Mouse (Mus musculus): Measurements from ENCODE around the gene Mitf. TPM values are rescaled to one million over a fixed set of nuclear protein-coding genes. Genes with fewer than 3 reads are reported as not detected.

Gene Mitf
- polyA plus RNA-seq, 1 experiment from 2014 or later, result 1.1 TPM

DNA sequence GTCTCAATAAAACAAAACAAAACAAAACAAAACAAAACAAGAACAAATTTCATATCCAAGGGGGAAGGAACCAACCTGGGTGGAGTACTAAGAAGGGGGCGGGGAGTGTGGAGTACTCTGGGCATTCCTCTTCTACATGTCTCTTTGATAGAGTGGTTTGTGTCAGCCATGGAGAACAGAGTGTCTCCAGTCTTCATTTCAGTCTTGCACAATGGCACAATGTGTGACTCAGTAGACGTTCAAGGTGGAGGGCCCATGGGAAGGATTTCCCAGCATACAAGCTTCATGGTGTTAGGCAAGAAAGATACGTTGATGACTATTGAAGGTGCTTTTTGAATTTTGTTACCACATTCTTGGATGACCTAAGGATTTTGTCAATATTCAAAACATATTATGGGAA lies 117.4 kb downstream of the Mitf start:
- Histone ChIP-seq H3K9ac (no peak overlapping the region), H3K4me2 (no peak overlapping the region), H3K36me3 (no peaks in the 10 kb centered on the region), H3K4me3 (no peak overlapping the region), H3K27me3 (no peaks in the 10 kb centered on the region), H3K4me1 (replicated peaks) (no peaks in the 10 kb centered on the region), H3K9me3 (no peaks in the 10 kb centered on the region), H3K27ac (replicated peaks) (no peak overlapping the region)
- 90% methylated on average over 3 of the region's 3 CpGs for WGBS
- no peak for ATAC-seq (ENCODE audit: low read depth)

- no peak overlapping the region for H3K27ac ChIP-seq (replicated peaks)
- no peak overlapping the region for H3K9ac ChIP-seq
- H3K27me3 ChIP-seq, result no peaks in the 10 kb centered on the region
- H3K4me3 ChIP-seq, result no peak overlapping the region
- no peaks in the 10 kb centered on the region for H3K4me1 ChIP-seq (replicated peaks)
- 82% methylated on average over 3 of the region's 3 CpGs for WGBS
- H3K9me3 ChIP-seq, result no peaks in the 10 kb centered on the region
- ATAC-seq (ENCODE audit: low read depth), result no peak
- H3K4me2 ChIP-seq, result no peak overlapping the region
- no peaks in the 10 kb centered on the region for H3K36me3 ChIP-seq
Observed at GRCm38 (mm10) chr6:97929051-97929450, 122.2 kb downstream of the Mitf start.

DNA sequence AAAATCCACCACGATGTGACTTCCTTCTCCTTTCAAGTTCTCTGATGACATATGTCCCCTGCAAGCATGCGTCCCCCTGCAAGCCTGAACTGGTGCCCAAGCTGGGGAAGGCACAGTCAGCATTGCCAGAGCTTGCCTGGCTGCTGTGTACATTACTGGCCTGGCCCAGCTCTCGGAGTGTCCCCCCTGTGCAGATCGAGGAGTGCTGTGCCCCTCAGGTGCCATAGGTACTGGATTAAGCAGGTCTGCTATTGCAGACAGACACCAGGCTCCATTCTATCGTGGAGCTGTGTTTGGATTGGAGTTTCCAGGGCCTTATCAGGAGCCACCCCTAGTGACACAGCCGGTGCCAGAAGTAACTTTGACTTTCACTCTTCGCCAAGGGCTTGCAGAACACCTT lies 122.6 kb downstream of the Mitf start:
- Histone ChIP-seq H3K36me3 (no peaks in the 10 kb centered on the region), H3K27me3 (no peaks in the 10 kb centered on the region)

GRCm38 (mm10) chr6:97937139-97937538 lies 130.3 kb downstream of the Mitf start:
- Histone ChIP-seq H3K9ac (no peak overlapping the region), H3K36me3 (no peaks in the 10 kb centered on the region), H3K4me1 (replicated peaks) (peaks cover 13% of the 10 kb centered on the region), H3K4me3 (no peak overlapping the region), H3K27ac (replicated peaks) (no peak overlapping the region), H3K27me3 (no peaks in the 10 kb centered on the region), H3K4me2 (no peak overlapping the region), H3K9me3 (no peaks in the 10 kb centered on the region)
- ATAC-seq (ENCODE audit: low read depth), result no peak
- WGBS, result 80% methylated on average over 5 of the region's 5 CpGs

More for the DNA sequence above, 122.6 kb downstream of the Mitf start:
- Histone ChIP-seq H3K27ac (replicated peaks) (no peak overlapping the region), H3K4me1 (replicated peaks) (no peaks in the 10 kb centered on the region), H3K4me3 (no peak overlapping the region), H3K9me3 (no peaks in the 10 kb centered on the region), H3K9ac (no peak overlapping the region), H3K4me2 (no peak overlapping the region)
- no peak for ATAC-seq (ENCODE audit: low read depth)
- WGBS, result 77% methylated on average over 7 of the region's 7 CpGs

- WGBS, result 30% methylated on average over 11 of the region's 11 CpGs
- Histone ChIP-seq H3K27ac (replicated peaks) (peak overlapping the region; percentile 54; the same call in 1 of the 2 replicates), H3K27me3 (no peaks in the 10 kb centered on the region), H3K36me3 (no peaks in the 10 kb centered on the region), H3K9me3 (no peaks in the 10 kb centered on the region), H3K4me3 (no peak overlapping the region), H3K9ac (peak overlapping the region; percentile 38; the same call in 1 of the 2 replicates), H3K4me1 (replicated peaks) (peaks cover 13% of the 10 kb centered on the region), H3K4me2 (peak overlapping the region; percentile 38)
- no peak; the same call in 1 of the 2 replicates for ATAC-seq (ENCODE audit: low read depth)
Observed at GRCm38 (mm10) chr6:97937897-97938614, 131.2 kb downstream of the Mitf start.

- Histone ChIP-seq H3K4me2 (no peak overlapping the region), H3K9ac (no peak overlapping the region), H3K4me1 (replicated peaks) (peaks cover 13% of the 10 kb centered on the region), H3K4me3 (no peak overlapping the region), H3K27ac (replicated peaks) (no peak overlapping the region), H3K9me3 (no peaks in the 10 kb centered on the region), H3K36me3 (no peaks in the 10 kb centered on the region), H3K27me3 (no peaks in the 10 kb centered on the region)
- 81% methylated on average over 12 of the region's 12 CpGs for WGBS
- no peak for ATAC-seq (ENCODE audit: low read depth)
Observed at GRCm38 (mm10) chr6:97940916-97941315, 134.1 kb downstream of the Mitf start.

- H3K4me3 ChIP-seq, result no peak overlapping the region
- no peaks in the 10 kb centered on the region for H3K36me3 ChIP-seq
- H3K27me3 ChIP-seq, result no peaks in the 10 kb centered on the region
- H3K4me1 ChIP-seq (replicated peaks), result peaks cover 8% of the 10 kb centered on the region
- 54% methylated on average over 13 of the region's 13 CpGs for WGBS
- no peak overlapping the region for H3K4me2 ChIP-seq
- H3K9ac ChIP-seq, result no peak overlapping the region
- no peak for ATAC-seq (ENCODE audit: low read depth)
- H3K27ac ChIP-seq (replicated peaks), result no peak overlapping the region
- H3K9me3 ChIP-seq, result no peaks in the 10 kb centered on the region
Observed at GRCm38 (mm10) chr6:97950033-97950881, 143.4 kb downstream of the Mitf start.

DNA sequence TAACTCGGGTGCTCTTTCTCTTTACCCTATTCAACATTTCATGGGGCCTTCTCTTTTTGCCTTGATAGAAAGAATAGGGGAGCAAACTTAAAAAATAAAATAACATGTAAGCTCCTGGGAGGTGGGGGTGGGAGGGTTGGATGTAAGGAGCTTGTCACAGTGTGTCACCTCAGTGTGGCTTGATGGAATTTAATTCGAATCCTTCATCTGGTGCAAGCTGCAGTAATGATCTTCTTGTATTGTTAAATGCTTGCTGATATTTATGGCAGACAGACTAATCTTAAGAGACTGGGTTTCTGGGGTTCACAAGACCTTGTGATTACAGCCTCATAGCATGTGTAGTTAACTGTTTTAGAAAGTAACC lies 144.0 kb downstream of the Mitf start:
- peaks cover 8% of the 10 kb centered on the region for H3K4me1 ChIP-seq (replicated peaks)
- ATAC-seq (ENCODE audit: low read depth), result no peak
- no peak overlapping the region for H3K27ac ChIP-seq (replicated peaks)

GRCm38 (mm10) chr6:97951711-97952110 lies 144.9 kb downstream of the Mitf start:
- Histone ChIP-seq H3K4me1 (replicated peaks) (peaks cover 8% of the 10 kb centered on the region), H3K27ac (replicated peaks) (no peak overlapping the region), H3K4me2 (no peak overlapping the region), H3K9ac (no peak overlapping the region), H3K9me3 (no peaks in the 10 kb centered on the region), H3K36me3 (no peaks in the 10 kb centered on the region), H3K27me3 (no peaks in the 10 kb centered on the region), H3K4me3 (no peak overlapping the region)
- 29% methylated on average over 1 of the region's 1 CpGs for WGBS
- ATAC-seq (ENCODE audit: low read depth), result no peak

More for the DNA sequence above, 144.0 kb downstream of the Mitf start:
- Histone ChIP-seq H3K9me3 (no peaks in the 10 kb centered on the region), H3K27me3 (no peaks in the 10 kb centered on the region), H3K4me2 (no peak overlapping the region), H3K9ac (no peak overlapping the region), H3K36me3 (no peaks in the 10 kb centered on the region), H3K4me3 (no peak overlapping the region)
- 69% methylated on average over 2 of the region's 2 CpGs for WGBS

DNA sequence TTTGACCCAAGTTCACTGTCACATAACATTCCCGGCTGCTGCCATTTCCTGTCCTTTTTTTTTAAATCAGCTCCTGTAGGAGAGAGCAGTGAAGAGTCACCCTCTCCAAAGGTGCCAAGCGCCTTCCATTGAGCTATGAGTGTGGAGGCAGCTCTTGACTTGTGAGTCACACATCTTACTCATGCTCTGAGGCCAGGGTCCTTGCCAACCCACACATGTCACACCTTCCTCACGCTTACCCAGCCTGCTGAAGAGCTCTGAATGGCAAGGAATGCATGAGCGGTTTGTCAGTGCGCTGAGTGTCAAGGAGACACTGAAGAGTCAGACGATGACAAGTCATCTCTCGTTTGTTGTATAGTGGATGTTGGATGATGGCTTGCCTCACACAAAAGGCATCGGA lies 146.0 kb downstream of the Mitf start:
- no peak overlapping the region for H3K9ac ChIP-seq
- H3K36me3 ChIP-seq, result no peaks in the 10 kb centered on the region
- H3K4me1 ChIP-seq (replicated peaks), result peaks cover 8% of the 10 kb centered on the region
- no peak overlapping the region for H3K4me3 ChIP-seq
- no peak for ATAC-seq (ENCODE audit: low read depth)
- 85% methylated on average over 8 of the region's 8 CpGs for WGBS
- H3K4me2 ChIP-seq, result no peak overlapping the region
- H3K9me3 ChIP-seq, result no peaks in the 10 kb centered on the region
- no peak overlapping the region for H3K27ac ChIP-seq (replicated peaks)
- H3K27me3 ChIP-seq, result no peaks in the 10 kb centered on the region

DNA sequence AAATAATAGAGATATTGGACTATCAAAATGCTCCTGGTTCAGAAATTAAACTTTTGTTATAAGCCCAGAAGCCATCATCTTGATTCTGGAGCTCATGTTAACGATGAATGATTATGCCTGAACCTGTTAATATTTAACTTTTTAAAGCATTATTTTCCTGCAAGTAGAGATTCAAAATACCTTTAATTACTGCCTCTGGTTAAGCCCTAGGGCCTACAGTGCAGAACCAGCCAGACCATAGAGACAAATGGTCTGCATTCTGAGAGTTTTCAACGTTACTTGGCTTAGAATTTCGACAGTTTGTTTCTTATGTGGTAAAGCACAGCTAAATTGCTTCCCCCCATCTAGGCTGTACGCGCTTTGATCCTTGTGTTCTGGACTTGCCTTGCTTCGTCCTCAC lies 149.3 kb downstream of the Mitf start:
- Histone ChIP-seq H3K9me3 (no peaks in the 10 kb centered on the region), H3K27ac (replicated peaks) (no peak overlapping the region), H3K36me3 (no peaks in the 10 kb centered on the region), H3K9ac (no peak overlapping the region), H3K4me2 (no peak overlapping the region), H3K4me3 (no peak overlapping the region), H3K27me3 (no peaks in the 10 kb centered on the region), H3K4me1 (replicated peaks) (no peaks in the 10 kb centered on the region)
- no peak for ATAC-seq (ENCODE audit: low read depth)
- WGBS, result 86% methylated on average over 6 of the region's 6 CpGs

DNA sequence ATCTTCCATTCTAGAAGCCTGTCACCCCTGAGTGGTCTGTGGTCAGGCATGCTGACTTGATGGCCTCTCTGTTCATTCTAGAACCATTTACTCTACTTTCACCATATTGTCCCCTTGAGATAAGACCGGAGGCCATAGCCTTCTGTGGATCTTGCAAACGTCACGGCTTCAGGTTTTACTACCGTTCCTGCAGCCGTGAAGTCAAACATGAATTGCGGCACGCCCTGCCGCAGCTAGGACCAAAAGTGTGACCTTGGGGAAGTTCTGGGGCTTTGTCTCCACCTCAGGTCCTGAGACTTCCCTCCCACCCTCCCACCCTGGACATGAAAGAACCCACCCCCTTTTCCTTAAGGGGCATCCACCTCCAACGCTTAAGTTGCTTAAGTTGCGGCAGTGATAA lies 149.8 kb downstream of the Mitf start:
- Histone ChIP-seq H3K4me1 (replicated peaks) (no peaks in the 10 kb centered on the region), H3K4me2 (no peak overlapping the region), H3K36me3 (no peaks in the 10 kb centered on the region), H3K27ac (replicated peaks) (no peak overlapping the region), H3K9me3 (no peaks in the 10 kb centered on the region), H3K27me3 (no peaks in the 10 kb centered on the region), H3K4me3 (no peak overlapping the region), H3K9ac (no peak overlapping the region)
- ATAC-seq (ENCODE audit: low read depth), result no peak
- WGBS, result 88% methylated on average over 10 of the region's 10 CpGs
